In the genomic region with DNA sequence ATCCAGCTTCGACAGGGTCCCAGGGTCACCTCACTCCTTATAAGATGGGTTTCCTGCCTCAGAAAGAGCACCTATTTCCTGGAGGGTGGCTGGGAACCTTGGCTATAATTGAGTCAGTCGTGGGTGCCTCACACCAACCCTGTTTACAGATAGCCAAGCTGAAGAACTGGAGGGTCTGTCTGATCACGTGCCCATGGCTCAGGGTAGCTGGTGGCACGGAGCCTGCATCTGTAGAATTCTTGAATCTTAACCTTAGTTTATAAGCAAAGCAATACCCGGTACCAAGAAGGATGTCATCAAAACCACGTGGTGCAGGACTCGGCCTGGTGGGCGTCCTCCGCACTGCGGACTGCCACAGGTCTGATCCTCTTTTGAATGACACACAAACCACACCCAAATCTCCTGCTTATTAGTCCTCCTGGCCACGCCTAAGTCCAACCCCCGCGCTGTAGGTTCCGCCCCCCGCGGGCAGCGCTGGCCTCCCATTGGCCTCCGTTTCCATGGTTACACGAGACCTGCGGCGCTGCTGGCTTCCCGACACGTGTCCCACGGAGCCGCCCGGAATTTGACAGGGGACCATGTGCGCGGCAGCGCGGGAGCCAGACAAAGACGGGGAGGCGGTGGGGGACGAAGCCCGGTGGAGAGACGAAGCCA, we compare ENCODE assay signal across 8 mouse cellular contexts. TPM values are rescaled to one million over a fixed set of nuclear protein-coding genes. Genes with fewer than 3 reads are reported as not detected.
DNase-seq lines count a peak whose midpoint lies in the region; ATAC-seq lines count a peak whose summit lies in the region.

No protein-coding gene starts in this region.

- peak; percentile 82 for ATAC-seq in embryonic facial prominence, embryonic 12.5 days (ENCODE audit: insufficient number of reproducible peaks, insufficient read depth, low FRiP score, low TSS enrichment)
- ATAC-seq in midbrain, embryonic 11.5 days (ENCODE audit: low FRiP score): peak; percentile 93

- DNase-seq in adrenal gland, postnatal 4 days (ENCODE audit: low spot score in 2 of 2): peak; percentile 63 to 83
- peak; percentile 89 to 95 for DNase-seq in heart, adult 18-20 months
- DNase-seq in kidney, adult 11 months: peak; percentile 94
- DNase-seq in left cerebral cortex, postnatal 4 days: peak; percentile 90
- peak; percentile 99 for DNase-seq in midbrain, embryonic 11.5 days (ENCODE audit: low spot score, missing footprints)
- DNase-seq in right cerebral cortex, postnatal 36 days (ENCODE audit: low spot score in 2 of 2): peak; percentile 93
- DNase-seq in urinary bladder, postnatal 36 days (ENCODE audit: low spot score in 2 of 2): peak; percentile 83 to 90

- peak overlapping the region; percentile 11 for H3K4me3 ChIP-seq in embryonic facial prominence, embryonic 12.5 days
- H3K4me3 ChIP-seq in midbrain, embryonic 11.5 days (ENCODE audit: low read depth, low read length): no peak overlapping the region; the same call in 1 of the 2 replicates

- H3K9ac ChIP-seq in embryonic facial prominence, embryonic 12.5 days: no peak overlapping the region
- peak overlapping the region; percentile 14; the same call in 1 of the 2 replicates for H3K9ac ChIP-seq in midbrain, embryonic 11.5 days (ENCODE audit: low read length)

- intact Hi-C loops in left cerebral cortex, postnatal 4 days (cut with DNase I): no loop called here

- H3K27me3 ChIP-seq in embryonic facial prominence, embryonic 12.5 days: no peaks in the 10 kb centered on the region
- H3K27me3 ChIP-seq in midbrain, embryonic 11.5 days (ENCODE audit: control insufficient read depth, insufficient read depth, low read length): no peaks in the 10 kb centered on the region

- 0 out of 2 replicates have a peak, but pooled peaks cover 6% of the 10 kb centered on the region for H3K9me3 ChIP-seq in embryonic facial prominence, embryonic 12.5 days
- no peaks in the 10 kb centered on the region for H3K9me3 ChIP-seq in midbrain, embryonic 11.5 days (ENCODE audit: control insufficient read depth, low read length)

- WGBS in embryonic facial prominence, embryonic 12.5 days: 2% methylated on average over 35 of the region's 35 CpGs
- WGBS in midbrain, embryonic 11.5 days: 2% methylated on average over 35 of the region's 35 CpGs

- H3K27ac ChIP-seq in embryonic facial prominence, embryonic 12.5 days: no peak overlapping the region; the same call in 1 of the 2 replicates
- no peak overlapping the region for H3K27ac ChIP-seq in midbrain, embryonic 11.5 days (ENCODE audit: low read depth, low read length)

- H3K4me1 ChIP-seq in embryonic facial prominence, embryonic 12.5 days: peaks cover 40% of the 10 kb centered on the region
- peaks cover 25% of the 10 kb centered on the region for H3K4me1 ChIP-seq in midbrain, embryonic 11.5 days (ENCODE audit: control insufficient read depth, insufficient read depth, low read length)

- H3K36me3 ChIP-seq in embryonic facial prominence, embryonic 12.5 days: no peaks in the 10 kb centered on the region
- H3K36me3 ChIP-seq in midbrain, embryonic 11.5 days (ENCODE audit: control insufficient read depth, insufficient read depth, low read length): no peaks in the 10 kb centered on the region

- H3K4me2 ChIP-seq in embryonic facial prominence, embryonic 12.5 days (replicated peaks): peak overlapping the region; percentile 50
- peak overlapping the region; percentile 29; the same call in 1 of the 2 replicates for H3K4me2 ChIP-seq in midbrain, embryonic 11.5 days

RNA-seq across cellular contexts. Expression of gene Cstad, which starts 49.9 kb away (rescaled TPM):
- 1 to 10 TPM; 6.7 to 7.3 TPM for total RNA-seq in adrenal gland, postnatal 4 days (2021)
- polyA plus RNA-seq in embryonic facial prominence, embryonic 12.5 days (2016; fragmentation: Nextera tagmentation; extraction: Ambion mirVana): 0.57 and 1.4 TPM in 2 replicates
- total RNA-seq in heart, adult 18-20 months (2021): 1 to 10 TPM in 1 of 2 experiments, under 1 TPM in 1; 0.57 to 1.2 TPM
- 1 to 10 TPM; 3.0 to 3.7 TPM for total RNA-seq in left cerebral cortex, postnatal 4 days (2021)
- 0.21 and 0.74 TPM in 2 replicates for polyA plus RNA-seq in midbrain, embryonic 11.5 days (2014; fragmentation: Nextera tagmentation; extraction: Ambion mirVana)
